Mouse (Mus musculus): ENCODE data around the gene Sun2. TPM values are rescaled to one million over a fixed set of nuclear protein-coding genes. Genes with fewer than 3 reads are reported as not detected.

Sun2 gene
- polyA plus RNA-seq, 1 experiment, result 18.5 TPM

DNA sequence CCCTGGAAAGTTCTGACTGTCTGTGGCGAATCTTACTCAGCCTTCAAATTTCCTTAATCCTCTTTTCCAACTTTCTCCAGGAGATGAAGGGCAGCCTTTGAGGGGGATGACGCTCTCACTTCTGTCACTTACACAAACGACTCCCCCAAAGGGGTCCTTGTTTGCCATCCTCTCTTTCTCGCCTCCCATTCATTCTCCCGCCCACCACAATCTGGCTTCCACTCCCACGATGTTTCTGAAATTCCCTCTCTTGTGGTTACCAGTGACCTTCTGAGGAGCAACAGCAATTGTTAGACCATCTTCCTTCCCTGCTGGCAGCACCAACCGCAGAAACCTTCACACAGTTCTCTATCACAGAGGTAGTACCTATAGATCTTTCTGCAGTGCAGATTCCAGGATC lies 33.3 kb upstream of the Sun2 start:
- H3K27ac ChIP-seq (ENCODE audit: insufficient read depth, low read depth, low read length), result no peak overlapping the region
- H3K4me3 ChIP-seq (ENCODE audit: low read depth, low read length), result no peak overlapping the region
- H3K36me3 ChIP-seq (ENCODE audit: control insufficient read depth, insufficient read depth, low read length), result no peaks in the 10 kb centered on the region
- TF ChIP-seq POLR2A (IDR thresholded peaks at IDR 0.05; ENCODE audit: low read depth, low read length), result no peak
- TF ChIP-seq CTCF (IDR thresholded peaks at IDR 0.05; ENCODE audit: extremely low read depth, insufficient read length, insufficient replicate concordance, low read depth, low read length), result no peak
- peaks cover 12% of the 10 kb centered on the region; the same call in 1 of the 2 replicates for H3K4me1 ChIP-seq (ENCODE audit: control insufficient read depth, insufficient read depth, insufficient read length, low read length)
- H3K27me3 ChIP-seq (ENCODE audit: control insufficient read depth, insufficient read depth, low read length), result 0 out of 2 replicates have a peak, but pooled peaks cover under 1% of the 10 kb centered on the region
- 68% methylated on average over 7 of the region's 7 CpGs for WGBS

- Histone ChIP-seq H3K4me3 (ENCODE audit: low read depth, low read length) (peak overlapping the region; percentile 80), H3K4me1 (ENCODE audit: control insufficient read depth, insufficient read depth, insufficient read length, low read length) (peaks cover 23% of the 10 kb centered on the region; the same call in 1 of the 2 replicates), H3K36me3 (ENCODE audit: control insufficient read depth, insufficient read depth, low read length) (no peaks in the 10 kb centered on the region), H3K27me3 (ENCODE audit: control insufficient read depth, insufficient read depth, low read length) (no peaks in the 10 kb centered on the region), H3K27ac (ENCODE audit: insufficient read depth, low read depth, low read length) (no peak overlapping the region; the same call in 1 of the 2 replicates)
- WGBS, result under 1% methylated on average over 44 of the region's 50 CpGs
- TF ChIP-seq CTCF (IDR thresholded peaks at IDR 0.05; ENCODE audit: extremely low read depth, insufficient read length, insufficient replicate concordance, low read depth, low read length), result no peak
- peak; percentile 57; the same call in 1 of the 2 replicates for TF ChIP-seq POLR2A (IDR thresholded peaks at IDR 0.05; ENCODE audit: low read depth, low read length)
Observed at GRCm38 (mm10) chr15:79774117-79775027, 32.0 kb upstream of the Sun2 start.

DNA sequence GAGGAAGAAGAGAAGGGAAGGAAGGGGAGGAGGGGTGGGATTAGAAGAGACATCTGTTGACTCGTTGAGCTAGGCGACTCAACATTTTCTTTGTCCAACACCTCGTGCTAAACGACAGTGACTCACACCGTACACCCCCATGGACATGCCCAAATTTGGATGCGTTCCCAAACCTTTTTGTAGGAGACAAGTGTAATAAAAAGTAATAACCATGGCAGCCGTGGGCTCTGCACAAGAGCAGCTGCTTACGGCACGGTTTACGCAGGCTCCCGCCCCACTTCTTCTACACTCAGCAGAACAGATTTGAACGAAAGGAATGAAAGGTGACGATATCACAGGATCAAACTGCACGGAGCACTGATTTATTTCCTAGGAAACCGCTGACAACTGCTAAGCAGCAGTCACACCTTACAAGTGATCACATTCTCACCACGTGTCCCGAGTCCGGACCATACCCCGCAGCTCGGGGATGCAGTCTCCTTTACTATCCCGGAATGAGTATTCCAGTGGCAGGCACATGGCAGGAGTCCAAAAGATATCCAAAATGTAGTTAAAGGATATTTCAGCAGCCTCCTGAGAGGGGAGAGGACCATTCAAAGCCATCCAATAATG lies 28.4 kb upstream of the Sun2 start:
- TF ChIP-seq POLR2A (IDR thresholded peaks at IDR 0.05; ENCODE audit: low read depth, low read length) (no peak), CTCF (IDR thresholded peaks at IDR 0.05; ENCODE audit: extremely low read depth, insufficient read length, insufficient replicate concordance, low read depth, low read length) (no peak)
- no peaks in the 10 kb centered on the region for H3K27me3 ChIP-seq (ENCODE audit: control insufficient read depth, insufficient read depth, low read length)
- no peak overlapping the region for H3K4me3 ChIP-seq (ENCODE audit: low read depth, low read length)
- no peaks in the 10 kb centered on the region for H3K36me3 ChIP-seq (ENCODE audit: control insufficient read depth, insufficient read depth, low read length)
- WGBS, result 30% methylated on average over 21 of the region's 21 CpGs
- peaks cover 28% of the 10 kb centered on the region for H3K4me1 ChIP-seq (ENCODE audit: control insufficient read depth, insufficient read depth, insufficient read length, low read length)
- no peak overlapping the region for H3K27ac ChIP-seq (ENCODE audit: insufficient read depth, low read depth, low read length)

DNA sequence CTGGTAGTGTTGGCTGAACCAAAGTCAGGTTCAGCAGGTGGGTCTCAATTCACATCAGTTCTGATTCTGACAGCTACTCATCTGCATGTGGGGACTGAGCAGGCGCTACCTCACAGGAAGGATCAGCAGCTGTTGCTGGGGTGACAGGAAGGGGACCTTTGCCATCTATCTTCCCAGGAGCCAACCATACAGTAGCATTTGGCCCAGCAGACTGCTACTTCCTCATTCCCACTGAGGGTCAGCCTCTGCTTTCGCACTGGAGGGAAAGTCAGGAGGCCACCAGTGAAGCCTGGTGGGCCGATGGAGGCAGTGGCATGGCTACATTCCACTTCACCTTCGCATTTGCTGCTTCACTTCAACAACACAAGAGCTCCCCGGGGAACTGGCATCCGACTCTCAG lies 26.0 kb upstream of the Sun2 start:
- no peaks in the 10 kb centered on the region for H3K36me3 ChIP-seq (ENCODE audit: control insufficient read depth, insufficient read depth, low read length)
- 79% methylated on average over 6 of the region's 6 CpGs for WGBS

DNA sequence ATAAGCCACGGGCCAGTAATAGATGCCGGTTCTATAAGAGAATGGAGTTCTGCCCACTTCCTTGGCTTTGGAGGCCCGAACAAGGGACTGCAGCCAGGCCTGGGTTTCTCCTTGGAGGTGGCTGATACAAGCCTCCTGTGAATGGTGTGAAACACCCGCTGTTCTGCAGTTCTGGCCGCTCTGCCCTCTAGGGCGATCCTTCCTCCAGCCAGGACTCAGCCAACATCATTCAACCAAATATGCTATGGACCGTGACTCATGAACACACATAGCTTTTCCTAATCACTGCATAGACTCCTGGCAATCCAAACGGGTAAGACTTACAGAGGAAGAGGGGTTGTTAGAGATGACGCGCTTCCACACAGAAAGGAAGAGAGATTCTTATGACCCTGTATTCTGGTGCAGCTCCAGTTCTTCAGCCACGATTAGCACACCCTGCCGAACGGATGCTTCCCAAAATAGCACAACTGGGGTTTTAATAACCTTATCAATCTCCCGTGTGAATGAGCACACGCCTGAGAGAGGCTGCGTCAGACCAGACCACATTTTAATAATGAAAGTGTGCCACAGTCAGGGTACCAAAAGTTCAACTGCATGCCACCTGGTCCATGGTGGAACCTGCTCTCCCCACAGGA lies 25.1 kb upstream of the Sun2 start:
- WGBS, result 83% methylated on average over 16 of the region's 16 CpGs
- Histone ChIP-seq H3K4me1 (ENCODE audit: control insufficient read depth, insufficient read depth, insufficient read length, low read length) (peaks cover 30% of the 10 kb centered on the region), H3K27ac (ENCODE audit: insufficient read depth, low read depth, low read length) (no peak overlapping the region), H3K27me3 (ENCODE audit: control insufficient read depth, insufficient read depth, low read length) (no peaks in the 10 kb centered on the region), H3K4me3 (ENCODE audit: low read depth, low read length) (no peak overlapping the region), H3K36me3 (ENCODE audit: control insufficient read depth, insufficient read depth, low read length) (no peaks in the 10 kb centered on the region)
- TF ChIP-seq CTCF (IDR thresholded peaks at IDR 0.05; ENCODE audit: extremely low read depth, insufficient read length, insufficient replicate concordance, low read depth, low read length) (no peak), POLR2A (IDR thresholded peaks at IDR 0.05; ENCODE audit: low read depth, low read length) (no peak)

More for the DNA sequence above, 26.0 kb upstream of the Sun2 start:
- no peak overlapping the region for H3K27ac ChIP-seq (ENCODE audit: insufficient read depth, low read depth, low read length)
- no peak overlapping the region for H3K4me3 ChIP-seq (ENCODE audit: low read depth, low read length)
- H3K4me1 ChIP-seq (ENCODE audit: control insufficient read depth, insufficient read depth, insufficient read length, low read length), result peaks cover 31% of the 10 kb centered on the region
- no peaks in the 10 kb centered on the region for H3K27me3 ChIP-seq (ENCODE audit: control insufficient read depth, insufficient read depth, low read length)
- TF ChIP-seq POLR2A (IDR thresholded peaks at IDR 0.05; ENCODE audit: low read depth, low read length) (no peak), CTCF (IDR thresholded peaks at IDR 0.05; ENCODE audit: extremely low read depth, insufficient read length, insufficient replicate concordance, low read depth, low read length) (no peak)

DNA sequence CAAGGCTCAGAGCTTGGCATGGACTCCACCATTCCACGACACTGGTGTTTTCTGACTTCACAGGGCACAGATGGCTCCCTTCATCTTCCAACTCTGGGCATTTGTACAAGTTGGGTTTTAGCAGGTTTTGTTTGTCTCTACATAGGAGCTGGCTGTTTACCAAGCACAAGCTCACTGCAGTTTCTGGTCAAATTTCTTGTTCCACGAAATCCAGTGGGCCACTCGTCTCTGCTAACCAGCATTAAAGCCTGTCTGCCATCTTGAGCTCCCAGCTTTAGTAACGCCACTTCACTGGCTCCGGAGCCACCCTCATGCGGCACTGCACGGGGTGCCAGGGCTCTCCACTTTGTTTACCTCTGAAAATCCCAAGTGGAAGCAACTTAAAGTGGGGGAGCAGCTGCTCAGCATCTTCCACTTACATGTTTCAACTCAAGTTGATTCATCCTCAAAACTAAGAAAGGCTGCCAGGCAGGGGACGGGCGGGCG lies 24.3 kb upstream of the Sun2 start:
- no peak overlapping the region for H3K4me3 ChIP-seq (ENCODE audit: low read depth, low read length)
- H3K4me1 ChIP-seq (ENCODE audit: control insufficient read depth, insufficient read depth, insufficient read length, low read length), result peaks cover 30% of the 10 kb centered on the region
- H3K27me3 ChIP-seq (ENCODE audit: control insufficient read depth, insufficient read depth, low read length), result no peaks in the 10 kb centered on the region
- no peak overlapping the region for H3K27ac ChIP-seq (ENCODE audit: insufficient read depth, low read depth, low read length)
- H3K36me3 ChIP-seq (ENCODE audit: control insufficient read depth, insufficient read depth, low read length), result no peaks in the 10 kb centered on the region
- 86% methylated on average over 10 of the region's 10 CpGs for WGBS
- TF ChIP-seq POLR2A (IDR thresholded peaks at IDR 0.05; ENCODE audit: low read depth, low read length), result no peak
- TF ChIP-seq CTCF (IDR thresholded peaks at IDR 0.05; ENCODE audit: extremely low read depth, insufficient read length, insufficient replicate concordance, low read depth, low read length), result no peak

Measured in small intestine, adult 2 months (tissue).